ENCODE assay signal across 13 mouse cellular contexts in the genomic region with DNA sequence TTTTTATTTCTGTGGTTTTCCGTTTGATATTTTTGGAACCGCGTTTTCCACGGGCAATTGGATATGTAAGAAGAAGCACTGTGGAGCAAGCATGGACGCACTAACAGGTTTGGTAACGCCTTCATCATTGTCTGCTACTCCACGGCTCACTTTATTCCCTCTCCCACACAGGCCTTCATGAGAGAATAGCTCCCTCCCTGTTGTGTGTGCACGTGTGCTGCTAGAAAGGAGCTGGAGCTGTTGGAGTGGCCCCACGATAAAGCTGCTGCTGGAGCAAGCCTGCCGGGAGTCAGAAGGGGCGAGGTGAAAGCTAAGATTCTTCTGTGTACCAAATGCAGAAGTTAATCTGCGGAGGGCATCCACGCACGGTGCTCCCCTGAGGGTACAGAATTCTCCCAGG.
"Had no signal": no experiment of that assay in that cellular context is flagged by ENCODE, and none has a peak within 500 bp of the region (broad histone marks: within the 10 kb centered on the region; RNA-seq: fewer than 3 reads in every experiment).

No protein-coding gene starts in this region.

- H3K9ac ChIP-seq: limb, embryonic 15.5 days; liver, embryonic 13.5 days; liver, postnatal 0 days; lung, embryonic 15.5 days had no signal

- H3K36me3 ChIP-seq: limb, embryonic 15.5 days; liver, embryonic 13.5 days; lung, embryonic 15.5 days had no signal

- H3K27me3 ChIP-seq: limb, embryonic 15.5 days; liver, embryonic 13.5 days; lung, embryonic 15.5 days; megakaryocyte, embryonic 14.5 days had no signal

- ATAC-seq: liver, postnatal 0 days had no signal

- DNase-seq: kidney, postnatal 10 days; liver, embryonic 13.5 days; liver, postnatal 0 days; lung, postnatal 14 days; thymus, adult 2 months; thymus, postnatal 25 days had no signal

- H3K4me2 ChIP-seq: limb, embryonic 15.5 days; liver, embryonic 13.5 days; lung, embryonic 15.5 days; midbrain, embryonic 11.5 days had no signal

- H3K9me3 ChIP-seq: limb, embryonic 15.5 days; lung, embryonic 15.5 days had no signal

- H3K4me3 ChIP-seq: left cerebral cortex, adult 2 months; limb, embryonic 15.5 days; liver, embryonic 13.5 days; lung, embryonic 15.5 days; megakaryocyte, embryonic 14.5 days had no signal

- H3K4me1 ChIP-seq: liver, embryonic 13.5 days; megakaryocyte, embryonic 14.5 days had no signal

- H3K27ac ChIP-seq: left cerebral cortex, adult 2 months; limb, embryonic 15.5 days; liver, embryonic 13.5 days; lung, embryonic 15.5 days; macrophage; stomach, postnatal 0 days had no signal
